Mouse (Mus musculus) limb, embryonic 15.5 days (tissue): Measurements from ENCODE around the gene Scrn3. TPM values are rescaled to one million over a fixed set of nuclear protein-coding genes. Genes with fewer than 3 reads are reported as not detected.

Experiments
- ATAC-seq: fragments of 200-750 bp; cut with Nextera tagmentation; 2 replicates; pipeline ENCODE4 v1.8.0; 2017; ENCODE audit warnings: low read depth, moderate TSS enrichment; ENCODE audit not compliant: insufficient number of reproducible peaks, low FRiP score, low TSS enrichment
- H3K27ac ChIP-seq: fragments of 300-500 bp; sonication (generic); 2 replicates; pipeline ENCODE4 v1.5.1; 2015; ENCODE audit warnings: moderate library complexity, mild to moderate bottlenecking, inconsistent platforms
- H3K27me3 ChIP-seq: fragments of 300-500 bp; sonication (generic); 2 replicates; pipeline ENCODE4 v1.6.1; 2015; ENCODE audit warnings: inconsistent platforms
- H3K36me3 ChIP-seq: fragments of 300-500 bp; sonication (generic); 2 replicates; pipeline ENCODE4 v1.6.1; 2015; ENCODE audit warnings: inconsistent platforms
- H3K4me1 ChIP-seq: fragments of 300-500 bp; sonication (generic); 2 replicates; pipeline ENCODE4 v1.6.1; 2015; ENCODE audit warnings: inconsistent platforms
- H3K4me2 ChIP-seq: fragments of 300-500 bp; sonication (generic); 2 replicates; pipeline ENCODE4 v1.6.1; 2015; ENCODE audit warnings: mild to moderate bottlenecking, inconsistent platforms
- H3K4me3 ChIP-seq: fragments of 300-500 bp; sonication (generic); 2 replicates; pipeline ENCODE4 v1.5.1; 2015; ENCODE audit warnings: mild to moderate bottlenecking, inconsistent platforms
- H3K9ac ChIP-seq: fragments of 300-500 bp; sonication (generic); 2 replicates; pipeline ENCODE4 v1.6.1; 2015; ENCODE audit warnings: inconsistent platforms
- H3K9me3 ChIP-seq: fragments of 300-500 bp; sonication (generic); 2 replicates; pipeline ENCODE4 v1.6.1; 2016; ENCODE audit warnings: inconsistent platforms
- WGBS: fragments of 180-500 bp; shearing (Covaris S2); methylation state at CpG from one replicate; pipeline ENCODE4 v1.1.7; 2015; 5-methylcytosine and 5-hydroxymethylcytosine counted together
- polyA plus RNA-seq: library from polyadenylated mRNA; unstranded; fragments of >200 nt; fragmentation: Nextera tagmentation; extraction: Ambion mirVana; gene quantifications from 2 replicates; pipeline ENCODE4 v1.2.1, GENCODE M21; 2015

Scrn3 gene
- polyA plus RNA-seq, 1 experiment from 2014 or later = 13.9 TPM

- H3K4me3 ChIP-seq = no peak overlapping the region
- no peaks in the 10 kb centered on the region for H3K27me3 ChIP-seq
- no peaks in the 10 kb centered on the region for H3K36me3 ChIP-seq
- H3K9me3 ChIP-seq = no peaks in the 10 kb centered on the region
- WGBS = 91% methylated on average over 5 of the region's 5 CpGs
- H3K4me1 ChIP-seq = 0 out of 2 replicates have a peak, but pooled peaks cover 5% of the 10 kb centered on the region
- H3K9ac ChIP-seq = no peak overlapping the region
- ATAC-seq = no peak
- H3K27ac ChIP-seq = no peak overlapping the region
- H3K4me2 ChIP-seq = no peak overlapping the region
Measured at GRCm38 (mm10) chr2:73343701-73344100, 31.3 kb downstream of the Scrn3 start.

DNA sequence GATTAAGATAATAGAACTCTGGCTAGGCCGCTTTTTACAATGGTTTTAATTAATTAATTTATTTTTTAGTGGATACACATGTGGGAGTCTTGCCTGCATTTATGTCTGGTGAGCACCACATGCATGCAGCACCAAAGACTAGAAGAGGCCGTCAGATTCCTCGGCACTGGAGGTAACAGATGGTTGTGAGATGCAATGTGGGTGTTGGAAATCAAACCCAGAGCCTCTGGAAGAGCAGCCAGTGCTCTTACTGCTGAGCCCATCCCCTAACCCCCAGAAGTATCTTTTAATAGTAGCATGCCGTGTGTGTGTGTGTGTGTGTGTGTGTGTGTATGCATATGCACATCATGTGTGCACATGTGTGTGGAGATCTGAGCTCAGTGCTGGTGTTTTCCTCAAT, 32.8 kb downstream of the Scrn3 start:
- 49% methylated on average over 4 of the region's 4 CpGs for WGBS
- 0 out of 2 replicates have a peak, but pooled peaks cover 5% of the 10 kb centered on the region for H3K4me1 ChIP-seq
- no peaks in the 10 kb centered on the region for H3K9me3 ChIP-seq
- no peak overlapping the region for H3K27ac ChIP-seq
- ATAC-seq = no peak
- H3K4me2 ChIP-seq = no peak overlapping the region
- no peak overlapping the region for H3K4me3 ChIP-seq
- H3K9ac ChIP-seq = no peak overlapping the region
- no peaks in the 10 kb centered on the region for H3K36me3 ChIP-seq
- no peaks in the 10 kb centered on the region for H3K27me3 ChIP-seq

DNA sequence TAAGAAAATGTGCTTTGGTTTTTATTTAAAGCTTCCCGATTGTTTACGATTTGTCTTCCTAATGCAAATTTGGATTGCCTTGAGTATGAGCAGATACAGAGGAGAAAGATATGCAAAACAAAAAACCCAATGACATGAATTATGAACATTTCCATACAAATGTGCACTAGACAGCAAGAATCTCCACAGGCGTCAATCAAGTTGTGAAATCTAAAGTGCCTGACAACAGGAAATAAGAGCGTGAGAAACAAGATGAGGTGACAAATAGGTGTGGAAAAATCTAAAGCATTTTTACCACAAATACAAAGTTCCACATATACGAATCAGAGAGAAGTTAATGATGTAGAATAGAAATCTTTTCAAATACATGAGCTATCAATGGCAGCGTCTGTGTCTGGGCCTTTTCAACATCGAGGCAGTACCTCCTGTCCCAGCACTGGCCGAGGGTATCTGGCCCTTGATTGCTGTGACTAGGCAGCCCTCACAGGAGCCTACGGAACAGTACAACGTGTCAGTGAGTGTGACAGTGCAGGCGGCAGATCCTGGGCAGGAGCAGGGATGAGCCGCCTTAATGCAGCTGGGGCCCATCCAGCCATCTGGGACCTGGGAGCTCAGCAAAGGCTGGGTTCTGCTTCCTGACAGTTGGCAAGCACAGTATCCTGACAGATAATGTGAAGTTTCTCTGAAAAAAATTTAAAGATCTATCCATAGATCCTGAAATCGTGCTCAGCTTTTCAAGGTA, 34.1 kb downstream of the Scrn3 start:
- Histone ChIP-seq H3K9ac (no peak overlapping the region), H3K27ac (no peak overlapping the region), H3K4me2 (no peak overlapping the region), H3K9me3 (no peaks in the 10 kb centered on the region), H3K27me3 (no peaks in the 10 kb centered on the region), H3K4me3 (no peak overlapping the region), H3K36me3 (no peaks in the 10 kb centered on the region), H3K4me1 (0 out of 2 replicates have a peak, but pooled peaks cover 5% of the 10 kb centered on the region)
- WGBS = 62% methylated on average over 13 of the region's 13 CpGs
- ATAC-seq = no peak

DNA sequence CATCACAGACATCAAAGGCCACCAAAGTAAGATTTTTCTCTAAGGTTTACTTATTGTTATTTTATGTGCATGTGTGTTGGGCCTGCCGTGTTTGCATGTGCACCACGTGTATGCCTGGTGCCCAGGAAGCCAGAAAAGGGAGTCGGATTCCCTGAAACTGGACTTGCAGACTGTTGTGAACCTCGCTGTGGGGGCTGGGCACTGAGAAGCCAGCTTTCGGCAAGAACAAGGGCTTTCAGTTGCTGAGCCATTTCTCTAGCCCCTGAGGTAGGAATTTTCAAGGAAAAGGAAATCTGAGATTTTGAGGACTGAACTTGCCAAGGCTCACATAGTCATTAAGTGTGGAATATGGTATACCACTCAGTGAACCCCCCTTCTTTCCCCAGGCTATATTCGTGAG, 34.7 kb downstream of the Scrn3 start:
- 33% methylated on average over 6 of the region's 6 CpGs for WGBS
- Histone ChIP-seq H3K27me3 (no peaks in the 10 kb centered on the region), H3K4me1 (0 out of 2 replicates have a peak, but pooled peaks cover 5% of the 10 kb centered on the region), H3K4me3 (no peak overlapping the region), H3K9me3 (no peaks in the 10 kb centered on the region), H3K36me3 (no peaks in the 10 kb centered on the region), H3K27ac (no peak overlapping the region), H3K4me2 (no peak overlapping the region), H3K9ac (no peak overlapping the region)
- ATAC-seq = no peak

DNA sequence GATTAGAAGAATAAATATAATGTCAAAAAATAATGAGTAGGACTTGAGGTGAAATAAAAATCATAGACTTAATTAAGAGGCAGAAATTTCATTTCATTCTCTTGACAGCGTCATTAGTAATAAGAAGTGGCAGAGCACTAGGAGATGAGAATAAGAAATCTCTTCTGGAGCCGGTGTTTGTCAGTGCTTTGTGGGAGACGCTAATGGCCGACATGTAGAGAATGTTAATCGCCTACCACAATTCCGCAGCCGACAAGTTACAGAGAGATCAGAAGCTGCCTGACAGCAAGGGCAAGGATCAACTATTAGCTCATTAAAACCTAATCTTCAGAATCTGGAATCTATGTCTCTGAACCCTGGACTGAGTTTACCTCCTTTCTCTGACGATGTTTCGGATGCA, 35.4 kb downstream of the Scrn3 start:
- H3K9me3 ChIP-seq = no peaks in the 10 kb centered on the region
- 50% methylated on average over 9 of the region's 9 CpGs for WGBS
- no peaks in the 10 kb centered on the region for H3K27me3 ChIP-seq
- no peak for ATAC-seq
- no peak overlapping the region for H3K4me2 ChIP-seq
- no peak overlapping the region for H3K27ac ChIP-seq
- H3K9ac ChIP-seq = no peak overlapping the region
- H3K36me3 ChIP-seq = no peaks in the 10 kb centered on the region
- no peak overlapping the region for H3K4me3 ChIP-seq
- 0 out of 2 replicates have a peak, but pooled peaks cover 5% of the 10 kb centered on the region for H3K4me1 ChIP-seq

- no peak for ATAC-seq
- no peak overlapping the region for H3K27ac ChIP-seq
- H3K4me1 ChIP-seq = 0 out of 2 replicates have a peak, but pooled peaks cover 5% of the 10 kb centered on the region
- no peaks in the 10 kb centered on the region for H3K27me3 ChIP-seq
- 76% methylated on average over 6 of the region's 6 CpGs for WGBS
- no peaks in the 10 kb centered on the region for H3K9me3 ChIP-seq
- no peaks in the 10 kb centered on the region for H3K36me3 ChIP-seq
- H3K4me2 ChIP-seq = no peak overlapping the region
- no peak overlapping the region for H3K4me3 ChIP-seq
- no peak overlapping the region for H3K9ac ChIP-seq
Measured at GRCm38 (mm10) chr2:73348221-73348620, 35.8 kb downstream of the Scrn3 start.

DNA sequence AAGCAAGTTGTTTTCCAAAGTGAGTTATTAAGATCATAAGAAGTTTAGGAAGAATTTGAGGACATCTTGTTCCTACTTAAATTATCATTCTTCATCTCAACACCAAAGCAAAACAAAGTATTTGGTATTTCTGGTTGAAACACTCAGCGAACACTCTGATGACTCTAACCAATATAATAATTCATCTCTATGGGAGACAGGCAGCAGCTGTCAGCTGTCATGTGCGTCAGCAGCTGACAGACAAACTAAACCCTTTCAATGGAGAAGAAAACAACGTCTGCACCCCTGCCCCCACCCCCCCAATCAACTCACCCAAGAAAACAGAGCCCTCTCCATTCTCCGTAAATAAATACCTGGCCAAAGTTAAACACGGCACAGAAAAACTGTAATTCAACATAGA, 39.1 kb downstream of the Scrn3 start:
- Histone ChIP-seq H3K9me3 (no peaks in the 10 kb centered on the region), H3K4me2 (no peak overlapping the region), H3K36me3 (no peaks in the 10 kb centered on the region), H3K27me3 (no peaks in the 10 kb centered on the region), H3K9ac (no peak overlapping the region), H3K4me3 (no peak overlapping the region), H3K27ac (0 out of 2 replicates have a peak overlapping the region, but pooled peaks have one; percentile 47), H3K4me1 (0 out of 2 replicates have a peak, but pooled peaks cover 3% of the 10 kb centered on the region)
- 49% methylated on average over 5 of the region's 5 CpGs for WGBS
- no peak for ATAC-seq

DNA sequence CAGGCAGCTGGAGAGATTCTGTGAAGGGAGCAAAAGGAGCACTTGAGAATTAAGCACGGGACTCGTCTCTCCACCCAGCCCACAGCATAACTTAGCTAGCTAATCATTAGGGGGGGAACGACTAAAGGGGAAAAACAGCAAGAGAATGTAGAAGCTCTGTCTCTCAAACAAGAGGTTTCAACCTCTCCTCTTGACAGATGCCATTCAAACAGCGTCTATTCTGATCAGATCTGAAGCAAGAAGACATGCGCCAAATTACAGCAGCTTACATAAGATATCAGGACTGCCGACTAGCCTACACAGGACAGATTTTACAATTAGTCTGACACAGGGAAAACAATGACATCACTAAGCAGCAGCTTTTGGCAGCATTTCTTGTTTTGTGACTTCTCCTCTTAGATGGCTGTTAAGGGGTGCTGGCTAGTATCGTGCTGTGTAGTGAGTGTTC, 39.5 kb downstream of the Scrn3 start:
- WGBS = 43% methylated on average over 7 of the region's 7 CpGs
- 0 out of 2 replicates have a peak, but pooled peaks cover 5% of the 10 kb centered on the region for H3K4me1 ChIP-seq
- no peaks in the 10 kb centered on the region for H3K27me3 ChIP-seq
- no peak overlapping the region for H3K4me2 ChIP-seq
- H3K9me3 ChIP-seq = no peaks in the 10 kb centered on the region
- ATAC-seq = no peak
- H3K27ac ChIP-seq = peak overlapping the region; percentile 47
- no peak overlapping the region for H3K4me3 ChIP-seq
- no peaks in the 10 kb centered on the region for H3K36me3 ChIP-seq
- no peak overlapping the region for H3K9ac ChIP-seq

- ATAC-seq = no peak
- no peaks in the 10 kb centered on the region for H3K9me3 ChIP-seq
- 25% methylated on average over 18 of the region's 18 CpGs for WGBS
- peak overlapping the region; percentile 32 for H3K4me2 ChIP-seq
- peak overlapping the region; percentile 18 for H3K4me3 ChIP-seq
- H3K9ac ChIP-seq = 0 out of 2 replicates have a peak overlapping the region, but pooled peaks have one; percentile 21
- no peaks in the 10 kb centered on the region for H3K36me3 ChIP-seq
- peak overlapping the region; percentile 14 for H3K27ac ChIP-seq
- peaks cover 3% of the 10 kb centered on the region; the same call in 1 of the 2 replicates for H3K4me1 ChIP-seq
- no peaks in the 10 kb centered on the region for H3K27me3 ChIP-seq
Measured at GRCm38 (mm10) chr2:73357004-73357403, 44.6 kb downstream of the Scrn3 start.

- no peak for ATAC-seq
- Histone ChIP-seq H3K4me1 (peaks cover 3% of the 10 kb centered on the region; the same call in 1 of the 2 replicates), H3K9ac (no peak overlapping the region), H3K4me3 (no peak overlapping the region), H3K9me3 (no peaks in the 10 kb centered on the region), H3K27ac (no peak overlapping the region), H3K27me3 (no peaks in the 10 kb centered on the region), H3K36me3 (no peaks in the 10 kb centered on the region), H3K4me2 (no peak overlapping the region)
- WGBS = 90% methylated on average over 5 of the region's 5 CpGs
Measured at GRCm38 (mm10) chr2:73359941-73360340, 47.5 kb downstream of the Scrn3 start.

DNA sequence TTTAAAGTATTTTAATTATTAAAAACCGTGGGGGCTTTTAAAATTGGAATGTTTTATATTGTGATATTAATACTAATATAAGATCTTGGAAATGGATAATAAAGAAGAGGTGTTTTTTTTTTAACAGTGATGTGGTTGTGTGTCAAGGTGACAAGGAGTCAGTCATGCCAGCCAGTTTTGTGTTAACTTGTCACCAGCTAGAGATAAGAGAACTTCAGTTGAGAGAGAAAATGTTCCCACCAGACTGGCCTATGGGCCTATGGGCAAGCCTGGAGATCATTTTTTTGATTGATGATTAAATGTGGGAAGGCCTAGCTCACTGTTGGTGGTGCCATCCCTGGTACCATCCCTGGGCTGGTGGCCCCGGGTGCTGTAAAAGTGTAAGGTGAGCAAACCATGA, 48.1 kb downstream of the Scrn3 start:
- Histone ChIP-seq H3K9me3 (no peaks in the 10 kb centered on the region), H3K27me3 (no peaks in the 10 kb centered on the region), H3K9ac (no peak overlapping the region), H3K4me3 (no peak overlapping the region), H3K27ac (no peak overlapping the region), H3K4me1 (peaks cover 3% of the 10 kb centered on the region; the same call in 1 of the 2 replicates), H3K36me3 (no peaks in the 10 kb centered on the region), H3K4me2 (no peak overlapping the region)
- no peak for ATAC-seq
- 87% methylated on average over 2 of the region's 2 CpGs for WGBS

DNA sequence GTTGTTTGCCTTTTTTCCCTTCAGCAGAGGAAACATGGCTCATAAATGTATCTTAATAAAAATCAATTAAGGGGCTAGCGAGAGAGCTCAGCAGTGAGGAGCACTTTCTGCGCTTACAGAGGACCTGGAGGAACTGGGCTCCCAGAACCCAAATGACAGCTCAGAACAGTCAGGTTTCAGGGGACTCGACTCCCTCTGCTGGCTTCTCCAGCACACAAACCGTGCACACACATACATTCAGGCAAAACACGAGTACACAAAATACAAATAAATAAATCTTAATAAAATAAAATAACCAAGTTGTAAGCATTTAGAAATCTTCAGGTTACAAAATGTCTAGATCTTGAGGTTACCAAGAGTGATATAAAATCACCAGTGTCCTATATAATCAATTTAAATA, 51.0 kb downstream of the Scrn3 start:
- WGBS = 71% methylated on average over 5 of the region's 5 CpGs
- Histone ChIP-seq H3K9ac (no peak overlapping the region), H3K4me1 (no peaks in the 10 kb centered on the region; the same call in 1 of the 2 replicates), H3K9me3 (no peaks in the 10 kb centered on the region), H3K4me2 (no peak overlapping the region), H3K27me3 (no peaks in the 10 kb centered on the region), H3K4me3 (no peak overlapping the region), H3K27ac (no peak overlapping the region), H3K36me3 (no peaks in the 10 kb centered on the region)
- no peak for ATAC-seq
